Mouse (Mus musculus) ovary, adult 10 weeks (tissue): ENCODE results near the gene Gm14180. TPM values are rescaled to one million over a fixed set of nuclear protein-coding genes. Genes with fewer than 3 reads are reported as not detected.

Experiments used
- polyA plus RNA-seq: library from polyadenylated mRNA; stranded (reverse); fragments of 350-450 nt; fragmentation: Illumina TruSeq; extraction: RNeasy Lipid Tissue Mini Kit (QIAGEN cat#74804); gene quantifications from one replicate; pipeline ENCODE4 v1.2.3, GENCODE M21; 2014

Gene Gm14180
- polyA plus RNA-seq: not detected

GRCm38 (mm10) chr11:99734190-99734589 lies at the start of gene Gm14180:
Gm14180 (minus strand) TSS chr11:99734290.

DNA sequence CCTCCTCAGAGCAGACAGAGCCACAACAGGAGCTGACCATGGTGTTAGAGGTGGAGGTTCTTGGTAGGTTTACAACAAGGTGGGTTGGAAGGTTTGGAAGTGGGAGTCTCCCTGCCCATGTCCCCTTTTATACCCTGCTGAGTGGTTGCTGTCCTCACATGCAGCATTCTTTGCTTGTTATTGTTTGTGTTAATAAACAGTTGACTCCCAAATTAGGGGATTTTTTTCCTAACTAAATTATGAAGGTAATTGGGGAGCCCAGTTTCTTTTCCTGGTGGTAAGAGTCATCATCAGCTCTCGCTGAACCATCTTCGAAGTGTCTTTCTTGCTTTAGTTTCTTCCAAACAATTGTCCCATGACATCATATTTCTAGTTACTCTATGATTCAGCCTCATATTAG lies 46.5 kb upstream of the Gm14180 start, which contains the start of gene Krtap4-8:
Gene Krtap4-8 (minus strand): TSS at position 101 of the 400 bp plus-strand sequence.

GRCm38 (mm10) chr11:99772813-99773212 lies 38.7 kb upstream of the Gm14180 start, which contains the start of gene Gm11595:
Gm11595 (minus strand) TSS chr11:99772913.

GRCm38 (mm10) chr11:99690463-99690862 lies 43.6 kb downstream of the Gm14180 start, which contains the start of gene Gm14190:
Gm14190 (minus strand) TSS chr11:99690740.

Other genes starting within 250 kb of the Gm14180 start
- 0.29 TPM for gene Krt23, start 241.2 kb downstream of the Gm14180 start, polyA plus RNA-seq
- not detected for gene Krt39, start 213.0 kb downstream of the Gm14180 start, polyA plus RNA-seq
- not detected for gene Krt40, start 191.1 kb downstream of the Gm14180 start, polyA plus RNA-seq
- not detected for gene Krtap3-3, start 183.4 kb downstream of the Gm14180 start, polyA plus RNA-seq
- not detected for gene Krtap3-2, start 177.4 kb downstream of the Gm14180 start, polyA plus RNA-seq
- not detected for gene Gm11939, start 174.8 kb downstream of the Gm14180 start, polyA plus RNA-seq
- not detected for gene Krtap3-1, start 167.7 kb downstream of the Gm14180 start, polyA plus RNA-seq
- gene Krtap1-5, start 153.3 kb downstream of the Gm14180 start, polyA plus RNA-seq: not detected
- not detected for gene Krtap1-4, start 150.6 kb downstream of the Gm14180 start, polyA plus RNA-seq
- not detected for gene Krtap1-3, start 143.0 kb downstream of the Gm14180 start, polyA plus RNA-seq
- not detected for gene Krtap9-3, start 136.2 kb downstream of the Gm14180 start, polyA plus RNA-seq
- not detected for gene Gm11938, start 131.0 kb downstream of the Gm14180 start, polyA plus RNA-seq
- gene Gm11937, start 124.1 kb downstream of the Gm14180 start, polyA plus RNA-seq: not detected
- gene Krtap2-4, start 119.4 kb downstream of the Gm14180 start, polyA plus RNA-seq: not detected
- not detected for gene Gm11562, start 113.9 kb downstream of the Gm14180 start, polyA plus RNA-seq
- gene Krtap4-1, start 106.1 kb downstream of the Gm14180 start, polyA plus RNA-seq: not detected
- gene Krtap4-2, start 99.2 kb downstream of the Gm14180 start, polyA plus RNA-seq: not detected
- not detected for gene Krtap4-7, start 90.2 kb downstream of the Gm14180 start, polyA plus RNA-seq
- gene Gm11555, start 84.1 kb downstream of the Gm14180 start, polyA plus RNA-seq: not detected
- gene Gm11563, start 75.3 kb downstream of the Gm14180 start, polyA plus RNA-seq: not detected
- not detected for gene Krtap4-6, start 68.3 kb downstream of the Gm14180 start, polyA plus RNA-seq
- gene Gm14190, start 43.5 kb downstream of the Gm14180 start, polyA plus RNA-seq: not detected
- not detected for gene Gm11595, start 38.6 kb upstream of the Gm14180 start, polyA plus RNA-seq
- not detected for gene Krtap4-8, start 46.4 kb upstream of the Gm14180 start, polyA plus RNA-seq
- not detected for gene Krtap4-9, start 50.9 kb upstream of the Gm14180 start, polyA plus RNA-seq
- not detected for gene Gm11596, start 59.2 kb upstream of the Gm14180 start, polyA plus RNA-seq
- not detected for gene Gm11569, start 64.6 kb upstream of the Gm14180 start, polyA plus RNA-seq
- gene Gm11554, start 70.2 kb upstream of the Gm14180 start, polyA plus RNA-seq: not detected
- not detected for gene Krtap4-13, start 75.6 kb upstream of the Gm14180 start, polyA plus RNA-seq
- not detected for gene Gm11564, start 81.4 kb upstream of the Gm14180 start, polyA plus RNA-seq
- not detected for gene 2300003K06Rik, start 103.8 kb upstream of the Gm14180 start, polyA plus RNA-seq
- gene Krtap4-16, start 117.3 kb upstream of the Gm14180 start, polyA plus RNA-seq: not detected
- not detected for gene Gm11568, start 123.6 kb upstream of the Gm14180 start, polyA plus RNA-seq
- gene Gm11559, start 130.2 kb upstream of the Gm14180 start, polyA plus RNA-seq: not detected
- not detected for gene Krtap9-1, start 139.1 kb upstream of the Gm14180 start, polyA plus RNA-seq
- gene Gm11567, start 144.9 kb upstream of the Gm14180 start, polyA plus RNA-seq: not detected
- not detected for gene Krtap31-1, start 173.6 kb upstream of the Gm14180 start, polyA plus RNA-seq
- gene Gm11565, start 180.5 kb upstream of the Gm14180 start, polyA plus RNA-seq: not detected
- gene Krtap31-2, start 202.0 kb upstream of the Gm14180 start, polyA plus RNA-seq: not detected
- not detected for gene Krtap9-5, start 214.2 kb upstream of the Gm14180 start, polyA plus RNA-seq
- not detected for gene Krtap29-1, start 244.8 kb upstream of the Gm14180 start, polyA plus RNA-seq